Mouse (Mus musculus) T-cell, adult 2 months (primary cell): ENCODE results near the gene Ears2.
A peak's percentile ranks its signal among the peaks of the same experiment; 100 is the strongest.

Experiments
- DNase-seq: peaks from one replicate; pipeline ENCODE4 v3.0.0; 2022; ENCODE audit warnings: low spot score

Gene Ears2

GRCm38 (mm10) chr7:122045181-122045634, 21.9 kb downstream of the Ears2 start:
- no peak for DNase-seq

- DNase-seq, result no peak
These were observed 23.0 kb downstream of the Ears2 start for GRCm38 (mm10) chr7:122044106-122044505.

GRCm38 (mm10) chr7:122034348-122034747, 32.7 kb downstream of the Ears2 start:
- no peak for DNase-seq

DNA sequence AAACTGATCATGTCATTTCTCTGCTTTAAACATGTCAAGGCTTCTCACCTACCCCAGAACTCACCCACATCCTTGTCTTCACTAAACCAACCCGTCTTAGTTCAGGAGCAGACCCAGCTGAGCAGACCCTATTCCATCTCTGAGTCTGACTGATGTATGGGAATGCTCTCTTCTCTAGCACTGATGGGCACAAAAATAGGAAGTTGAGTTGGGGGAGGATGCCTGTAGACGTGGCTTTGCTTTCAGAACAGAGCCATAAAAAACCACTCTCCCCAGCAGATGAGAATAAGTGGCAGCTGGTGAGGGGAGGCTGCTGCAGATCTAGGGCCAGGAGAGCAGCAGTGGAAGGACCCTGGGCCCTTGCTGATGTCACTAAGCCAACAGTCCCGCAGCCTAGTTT, 33.7 kb downstream of the Ears2 start:
- no peak for DNase-seq

DNA sequence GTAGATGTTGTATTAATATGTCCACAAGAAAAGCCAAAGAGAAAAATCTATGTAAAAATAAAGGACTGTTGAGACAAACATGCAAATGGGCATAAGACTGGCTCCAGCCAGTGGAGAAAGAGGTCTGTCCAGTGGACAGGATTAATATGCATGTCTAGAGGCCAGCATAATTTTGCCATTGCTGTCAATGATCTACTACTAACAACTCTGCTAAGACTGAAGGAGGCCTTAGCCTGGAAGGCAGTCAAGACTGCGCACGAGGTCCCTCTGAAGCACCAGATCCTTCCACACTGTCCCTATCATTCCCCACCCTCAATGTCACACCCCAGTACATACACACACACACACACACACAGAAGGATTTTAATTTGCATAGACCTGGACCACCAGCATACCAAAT, 44.9 kb downstream of the Ears2 start:
- no peak for DNase-seq

DNA sequence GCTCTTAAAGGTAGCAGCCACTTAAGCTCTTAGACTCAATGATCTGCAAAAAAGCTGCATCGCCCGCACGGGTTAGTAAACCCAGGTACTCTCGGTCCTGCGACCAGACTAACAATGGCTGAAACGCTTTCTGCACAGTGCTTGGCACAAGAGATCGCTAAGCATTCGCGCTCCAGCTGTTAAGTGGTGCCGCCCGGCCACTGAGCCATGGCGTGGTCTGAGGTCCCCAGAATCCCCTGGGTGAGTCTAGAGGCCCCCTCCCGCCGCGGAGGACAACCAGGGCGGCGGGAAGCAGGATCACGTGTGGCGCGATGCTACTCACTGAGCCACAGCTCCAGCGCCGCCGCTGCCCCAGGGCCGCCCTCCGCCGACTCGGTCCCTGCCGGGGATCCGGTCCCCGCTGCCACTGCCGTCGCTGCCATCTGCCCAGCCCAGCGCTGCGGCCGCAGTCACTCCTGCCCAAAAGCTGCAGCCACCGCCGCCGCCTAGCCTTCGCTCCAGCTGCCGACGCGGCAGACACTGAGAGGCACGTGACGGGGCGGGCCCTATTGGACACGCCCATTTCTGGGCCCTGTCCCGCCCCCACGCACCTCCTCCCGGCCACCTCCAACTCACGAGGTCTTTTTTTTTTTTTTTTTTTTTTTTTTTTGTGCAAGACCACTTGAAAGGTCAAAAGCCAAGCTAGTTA, 46.3 kb downstream of the Ears2 start, which contains the start of gene Gga2:
Gene Gga2, minus strand, starts transcription at position 556 of the 688 bp plus-strand sequence.
- DNase-seq, result peak; percentile 82

GRCm38 (mm10) chr7:122020273-122020666, 46.8 kb downstream of the Ears2 start:
- DNase-seq, result no peak

- no peak for DNase-seq
These were observed 48.1 kb downstream of the Ears2 start for GRCm38 (mm10) chr7:122018978-122019377.

- no peak for DNase-seq
These were observed 48.8 kb downstream of the Ears2 start for GRCm38 (mm10) chr7:122018247-122018646.

DNA sequence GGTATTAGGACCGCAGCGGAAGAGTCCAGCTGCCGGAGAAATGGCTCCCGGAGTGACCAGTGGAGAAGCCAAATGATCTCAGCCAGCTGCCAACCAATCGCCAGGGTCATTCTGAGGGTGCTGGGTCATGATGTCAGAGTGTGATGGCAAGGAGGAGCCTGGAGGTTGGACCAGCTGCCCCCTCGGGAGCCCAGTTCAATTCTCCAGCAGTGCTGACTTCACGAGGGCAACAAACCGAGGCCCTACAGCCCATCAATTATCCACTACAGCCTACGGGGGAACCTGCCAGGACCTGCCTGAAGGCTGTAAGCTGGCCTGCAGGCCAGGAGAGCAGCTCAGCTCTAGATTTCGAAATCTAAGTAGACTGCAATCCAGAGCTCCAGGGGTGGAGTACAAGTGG, 51.3 kb downstream of the Ears2 start:
- no peak for DNase-seq

DNA sequence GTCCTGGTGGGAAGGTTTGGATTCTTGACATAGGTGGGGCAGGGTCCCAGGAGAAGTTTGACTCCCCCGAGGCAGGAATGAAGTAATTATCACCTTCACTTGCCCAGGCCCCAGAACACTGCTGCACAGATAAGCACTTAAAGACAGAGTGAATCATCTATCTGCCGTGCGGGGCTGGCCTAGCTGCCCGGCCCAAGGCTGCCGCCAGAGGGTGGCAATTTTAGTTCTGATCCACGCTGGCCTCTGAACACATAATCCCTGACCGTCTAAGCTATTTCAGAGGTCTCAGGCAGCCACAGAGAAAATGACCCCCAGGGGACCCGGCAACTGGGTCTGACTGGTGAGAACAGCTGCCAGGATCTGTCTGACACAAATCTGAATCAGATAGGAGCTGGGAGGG, 52.0 kb downstream of the Ears2 start:
- no peak for DNase-seq

GRCm38 (mm10) chr7:122012949-122013348, 54.1 kb downstream of the Ears2 start:
- no peak for DNase-seq

DNA sequence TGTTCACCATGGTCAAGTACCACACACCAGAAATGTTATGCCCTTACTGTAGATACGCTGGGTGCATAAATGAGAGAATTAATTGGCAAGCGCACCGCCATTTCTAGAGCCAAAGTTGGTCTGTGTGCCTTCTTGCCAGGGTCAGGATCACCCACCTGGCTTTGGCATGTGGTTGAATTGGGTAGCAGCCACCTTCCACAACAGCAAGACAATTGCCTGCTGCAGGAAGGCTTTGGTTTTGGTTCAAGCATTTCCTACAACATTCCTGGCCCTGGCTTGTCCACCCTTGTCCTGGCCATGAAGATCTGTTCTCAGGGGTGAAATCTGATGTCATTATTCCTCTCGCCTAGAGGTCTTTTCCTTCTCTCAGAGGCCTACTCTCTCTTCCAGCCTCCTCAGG, 54.7 kb downstream of the Ears2 start:
- DNase-seq, result no peak

DNA sequence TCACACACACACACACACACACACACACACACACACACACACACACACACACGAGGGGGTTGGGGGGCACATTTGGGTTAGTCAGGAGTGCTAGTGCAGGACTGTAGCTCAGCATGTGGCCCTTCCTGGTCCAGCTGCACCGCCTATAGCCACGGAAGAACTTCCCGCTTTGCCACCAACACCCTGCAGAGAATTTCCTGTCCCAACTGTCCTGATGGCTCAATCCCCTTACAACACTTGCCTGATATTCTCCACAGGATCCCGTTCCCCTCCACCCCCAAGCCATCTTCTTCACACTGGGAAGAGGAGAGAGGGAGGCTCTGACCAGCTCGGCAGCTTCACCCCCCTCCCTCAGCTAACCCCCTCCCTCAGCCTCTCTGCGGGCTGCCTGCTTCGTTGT, 66.7 kb downstream of the Ears2 start:
- DNase-seq, result no peak

DNA sequence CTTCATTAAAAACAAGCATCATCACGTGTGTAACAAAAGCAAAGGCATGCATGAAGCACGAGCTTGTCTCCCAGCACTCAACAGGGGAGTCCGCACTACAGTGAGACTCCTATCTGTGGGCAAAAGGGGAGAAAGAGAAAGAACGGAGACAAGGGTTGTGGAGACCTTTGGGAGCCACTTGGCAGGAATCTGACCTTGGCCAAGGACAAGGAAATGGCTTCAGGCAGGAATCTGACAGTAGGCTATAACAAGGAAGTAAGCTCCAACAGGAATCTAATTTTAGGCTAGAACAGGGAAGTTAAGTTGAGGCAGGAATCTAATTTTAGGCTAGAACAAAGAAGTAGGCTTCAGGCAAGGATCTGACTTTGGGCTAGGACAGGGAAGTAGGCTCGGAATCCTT, 71.1 kb downstream of the Ears2 start:
- no peak for DNase-seq
